Mouse (Mus musculus): Measurements from ENCODE around the gene Car15. TPM values are rescaled to one million over a fixed set of nuclear protein-coding genes. Genes with fewer than 3 reads are reported as not detected.

Gene Car15
- polyA plus RNA-seq (2014; fragmentation: Nextera tagmentation; extraction: Ambion mirVana) = 4.3 and 4.6 TPM in 2 replicates

GRCm38 (mm10) chr16:17838051-17838450 is at the start of gene Car15:
Gene Car15 (minus strand): TSS chr16:17838364.
- Histone ChIP-seq H3K27me3 (ENCODE audit: control insufficient read depth, insufficient read depth, low read length) (peaks cover 32% of the 10 kb centered on the region), H3K4me2 (ENCODE audit: low read depth, low read length, severe bottlenecking) (no peak within 1 kb of the TSS), H3K4me3 (ENCODE audit: low read depth, low read length) (no peak within 1 kb of the TSS), H3K4me1 (replicated peaks; ENCODE audit: control insufficient read depth, insufficient read depth, low read length) (no peaks in the 10 kb centered on the region; the same call in 1 of the 2 replicates), H3K36me3 (ENCODE audit: control insufficient read depth, insufficient read depth, low read length) (peaks cover 10% of the 10 kb centered on the region; the same call in 1 of the 2 replicates), H3K27ac (ENCODE audit: low read depth, low read length) (no peak within 1 kb of the TSS), H3K9ac (ENCODE audit: low read length) (no peak within 1 kb of the TSS), H3K9me3 (ENCODE audit: control insufficient read depth, low read length) (no peaks in the 10 kb centered on the region)
- ATAC-seq (replicated peaks; ENCODE audit: low FRiP score) = no peak
- WGBS = 82% methylated on average over 6 of the region's 6 CpGs
- no peak for DNase-seq (ENCODE audit: low spot score)

- no peak overlapping the region for H3K27ac ChIP-seq (ENCODE audit: low read depth, low read length)
- ATAC-seq (replicated peaks; ENCODE audit: low FRiP score) (no peak), DNase-seq (ENCODE audit: low spot score) (no peak)
- no peaks in the 10 kb centered on the region for H3K27me3 ChIP-seq (ENCODE audit: control insufficient read depth, insufficient read depth, low read length)
- WGBS = 93% methylated on average over 6 of the region's 6 CpGs
- H3K4me3 ChIP-seq (ENCODE audit: low read depth, low read length) = no peak overlapping the region
- H3K4me1 ChIP-seq (replicated peaks; ENCODE audit: control insufficient read depth, insufficient read depth, low read length) = 0 out of 2 replicates have a peak, but pooled peaks cover 2% of the 10 kb centered on the region
- H3K9ac ChIP-seq (ENCODE audit: low read length) = no peak overlapping the region
- H3K9me3 ChIP-seq (ENCODE audit: control insufficient read depth, low read length) = no peaks in the 10 kb centered on the region
- H3K4me2 ChIP-seq (ENCODE audit: low read depth, low read length, severe bottlenecking) = no peak overlapping the region
- no peaks in the 10 kb centered on the region for H3K36me3 ChIP-seq (ENCODE audit: control insufficient read depth, insufficient read depth, low read length)
Observed at GRCm38 (mm10) chr16:17884116-17884515, 46.0 kb upstream of the Car15 start.

GRCm38 (mm10) chr16:17882196-17882595 is 44.0 kb upstream of the Car15 start:
- H3K36me3 ChIP-seq (ENCODE audit: control insufficient read depth, insufficient read depth, low read length) = no peaks in the 10 kb centered on the region; the same call in 1 of the 2 replicates

GRCm38 (mm10) chr16:17879571-17879970 is 41.4 kb upstream of the Car15 start:
- Histone ChIP-seq H3K4me1 (replicated peaks; ENCODE audit: control insufficient read depth, insufficient read depth, low read length) (no peaks in the 10 kb centered on the region), H3K27me3 (ENCODE audit: control insufficient read depth, insufficient read depth, low read length) (no peaks in the 10 kb centered on the region), H3K4me3 (ENCODE audit: low read depth, low read length) (no peak overlapping the region), H3K9me3 (ENCODE audit: control insufficient read depth, low read length) (no peaks in the 10 kb centered on the region), H3K27ac (ENCODE audit: low read depth, low read length) (no peak overlapping the region), H3K9ac (ENCODE audit: low read length) (no peak overlapping the region), H3K36me3 (ENCODE audit: control insufficient read depth, insufficient read depth, low read length) (no peaks in the 10 kb centered on the region; the same call in 1 of the 2 replicates), H3K4me2 (ENCODE audit: low read depth, low read length, severe bottlenecking) (no peak overlapping the region)
- DNase-seq (ENCODE audit: low spot score) (no peak), ATAC-seq (replicated peaks; ENCODE audit: low FRiP score) (no peak)
- 96% methylated on average over 4 of the region's 4 CpGs for WGBS

More at GRCm38 (mm10) chr16:17882196-17882595, 44.0 kb upstream of the Car15 start:
- Histone ChIP-seq H3K4me3 (ENCODE audit: low read depth, low read length) (no peak overlapping the region), H3K9ac (ENCODE audit: low read length) (no peak overlapping the region), H3K27me3 (ENCODE audit: control insufficient read depth, insufficient read depth, low read length) (no peaks in the 10 kb centered on the region), H3K4me1 (replicated peaks; ENCODE audit: control insufficient read depth, insufficient read depth, low read length) (0 out of 2 replicates have a peak, but pooled peaks cover 2% of the 10 kb centered on the region), H3K4me2 (ENCODE audit: low read depth, low read length, severe bottlenecking) (no peak overlapping the region), H3K27ac (ENCODE audit: low read depth, low read length) (no peak overlapping the region), H3K9me3 (ENCODE audit: control insufficient read depth, low read length) (no peaks in the 10 kb centered on the region)
- DNase-seq (ENCODE audit: low spot score) = no peak
- no peak for ATAC-seq (replicated peaks; ENCODE audit: low FRiP score)

- no peak for ATAC-seq (replicated peaks; ENCODE audit: low FRiP score)
- Histone ChIP-seq H3K4me2 (ENCODE audit: low read depth, low read length, severe bottlenecking) (no peak overlapping the region), H3K36me3 (ENCODE audit: control insufficient read depth, insufficient read depth, low read length) (no peaks in the 10 kb centered on the region; the same call in 1 of the 2 replicates), H3K9ac (ENCODE audit: low read length) (no peak overlapping the region), H3K4me3 (ENCODE audit: low read depth, low read length) (no peak overlapping the region), H3K4me1 (replicated peaks; ENCODE audit: control insufficient read depth, insufficient read depth, low read length) (no peaks in the 10 kb centered on the region), H3K27me3 (ENCODE audit: control insufficient read depth, insufficient read depth, low read length) (no peaks in the 10 kb centered on the region), H3K27ac (ENCODE audit: low read depth, low read length) (no peak overlapping the region), H3K9me3 (ENCODE audit: control insufficient read depth, low read length) (no peaks in the 10 kb centered on the region)
- 98% methylated on average over 1 of the region's 1 CpGs for WGBS
- no peak for DNase-seq (ENCODE audit: low spot score)
Observed at GRCm38 (mm10) chr16:17876096-17876495, 37.9 kb upstream of the Car15 start.

- no peak overlapping the region for H3K4me2 ChIP-seq (ENCODE audit: low read depth, low read length, severe bottlenecking)
- 90% methylated on average over 4 of the region's 4 CpGs for WGBS
- H3K36me3 ChIP-seq (ENCODE audit: control insufficient read depth, insufficient read depth, low read length) = no peaks in the 10 kb centered on the region; the same call in none of the 2 replicates
Observed at GRCm38 (mm10) chr16:17875174-17875573, 37.0 kb upstream of the Car15 start.

GRCm38 (mm10) chr16:17872995-17873394 is 34.8 kb upstream of the Car15 start:
- no peaks in the 10 kb centered on the region; the same call in none of the 2 replicates for H3K36me3 ChIP-seq (ENCODE audit: control insufficient read depth, insufficient read depth, low read length)

More at GRCm38 (mm10) chr16:17875174-17875573, 37.0 kb upstream of the Car15 start:
- H3K27me3 ChIP-seq (ENCODE audit: control insufficient read depth, insufficient read depth, low read length) = no peaks in the 10 kb centered on the region
- no peaks in the 10 kb centered on the region for H3K4me1 ChIP-seq (replicated peaks; ENCODE audit: control insufficient read depth, insufficient read depth, low read length)
- no peak overlapping the region for H3K4me3 ChIP-seq (ENCODE audit: low read depth, low read length)
- H3K27ac ChIP-seq (ENCODE audit: low read depth, low read length) = no peak overlapping the region
- no peak overlapping the region for H3K9ac ChIP-seq (ENCODE audit: low read length)
- DNase-seq (ENCODE audit: low spot score) (no peak), ATAC-seq (replicated peaks; ENCODE audit: low FRiP score) (no peak)
- no peaks in the 10 kb centered on the region for H3K9me3 ChIP-seq (ENCODE audit: control insufficient read depth, low read length)

GRCm38 (mm10) chr16:17871248-17871647 is 33.1 kb upstream of the Car15 start:
- H3K4me2 ChIP-seq (ENCODE audit: low read depth, low read length, severe bottlenecking) = no peak overlapping the region
- no peaks in the 10 kb centered on the region for H3K27me3 ChIP-seq (ENCODE audit: control insufficient read depth, insufficient read depth, low read length)
- H3K9me3 ChIP-seq (ENCODE audit: control insufficient read depth, low read length) = no peaks in the 10 kb centered on the region
- WGBS = 97% methylated on average over 5 of the region's 5 CpGs
- DNase-seq (ENCODE audit: low spot score) (no peak), ATAC-seq (replicated peaks; ENCODE audit: low FRiP score) (no peak)
- no peak overlapping the region for H3K27ac ChIP-seq (ENCODE audit: low read depth, low read length)
- no peaks in the 10 kb centered on the region; the same call in none of the 2 replicates for H3K36me3 ChIP-seq (ENCODE audit: control insufficient read depth, insufficient read depth, low read length)
- H3K4me1 ChIP-seq (replicated peaks; ENCODE audit: control insufficient read depth, insufficient read depth, low read length) = no peaks in the 10 kb centered on the region
- no peak overlapping the region for H3K4me3 ChIP-seq (ENCODE audit: low read depth, low read length)
- no peak overlapping the region for H3K9ac ChIP-seq (ENCODE audit: low read length)

More at GRCm38 (mm10) chr16:17872995-17873394, 34.8 kb upstream of the Car15 start:
- no peak overlapping the region for H3K9ac ChIP-seq (ENCODE audit: low read length)
- H3K27ac ChIP-seq (ENCODE audit: low read depth, low read length) = no peak overlapping the region
- WGBS = 78% methylated on average over 4 of the region's 4 CpGs
- no peaks in the 10 kb centered on the region for H3K4me1 ChIP-seq (replicated peaks; ENCODE audit: control insufficient read depth, insufficient read depth, low read length)
- H3K27me3 ChIP-seq (ENCODE audit: control insufficient read depth, insufficient read depth, low read length) = no peaks in the 10 kb centered on the region
- H3K4me3 ChIP-seq (ENCODE audit: low read depth, low read length) = no peak overlapping the region
- H3K4me2 ChIP-seq (ENCODE audit: low read depth, low read length, severe bottlenecking) = no peak overlapping the region
- DNase-seq (ENCODE audit: low spot score) (no peak), ATAC-seq (replicated peaks; ENCODE audit: low FRiP score) (no peak)
- no peaks in the 10 kb centered on the region for H3K9me3 ChIP-seq (ENCODE audit: control insufficient read depth, low read length)

GRCm38 (mm10) chr16:17865770-17866169 is 27.6 kb upstream of the Car15 start:
- no peaks in the 10 kb centered on the region for H3K4me1 ChIP-seq (replicated peaks; ENCODE audit: control insufficient read depth, insufficient read depth, low read length)
- no peak overlapping the region for H3K4me3 ChIP-seq (ENCODE audit: low read depth, low read length)
- H3K36me3 ChIP-seq (ENCODE audit: control insufficient read depth, insufficient read depth, low read length) = no peaks in the 10 kb centered on the region; the same call in 1 of the 2 replicates
- DNase-seq (ENCODE audit: low spot score) = no peak
- no peaks in the 10 kb centered on the region for H3K27me3 ChIP-seq (ENCODE audit: control insufficient read depth, insufficient read depth, low read length)
- no peak for ATAC-seq (replicated peaks; ENCODE audit: low FRiP score)
- WGBS = 73% methylated on average over 6 of the region's 6 CpGs
- no peak overlapping the region for H3K9ac ChIP-seq (ENCODE audit: low read length)
- H3K27ac ChIP-seq (ENCODE audit: low read depth, low read length) = no peak overlapping the region
- H3K9me3 ChIP-seq (ENCODE audit: control insufficient read depth, low read length) = no peaks in the 10 kb centered on the region
- no peak overlapping the region for H3K4me2 ChIP-seq (ENCODE audit: low read depth, low read length, severe bottlenecking)
